Mouse (Mus musculus) thymus, postnatal 10 days (tissue): ENCODE results near the gene Hist1h2be.
A peak's percentile ranks its signal among the peaks of the same experiment; 100 is the strongest.
"Not testable (repeated sequence)": the region's sequence is repeated elsewhere in the genome, so short reads cannot be mapped to it uniquely, and the experiment has no call there.

Source experiments
- DNase-seq, 2 experiments: peaks; one replicate each; pipeline ENCODE4 v3.0.0; 2021; ENCODE audit warnings: low spot score in 2 of 2

Gene Hist1h2be

DNA sequence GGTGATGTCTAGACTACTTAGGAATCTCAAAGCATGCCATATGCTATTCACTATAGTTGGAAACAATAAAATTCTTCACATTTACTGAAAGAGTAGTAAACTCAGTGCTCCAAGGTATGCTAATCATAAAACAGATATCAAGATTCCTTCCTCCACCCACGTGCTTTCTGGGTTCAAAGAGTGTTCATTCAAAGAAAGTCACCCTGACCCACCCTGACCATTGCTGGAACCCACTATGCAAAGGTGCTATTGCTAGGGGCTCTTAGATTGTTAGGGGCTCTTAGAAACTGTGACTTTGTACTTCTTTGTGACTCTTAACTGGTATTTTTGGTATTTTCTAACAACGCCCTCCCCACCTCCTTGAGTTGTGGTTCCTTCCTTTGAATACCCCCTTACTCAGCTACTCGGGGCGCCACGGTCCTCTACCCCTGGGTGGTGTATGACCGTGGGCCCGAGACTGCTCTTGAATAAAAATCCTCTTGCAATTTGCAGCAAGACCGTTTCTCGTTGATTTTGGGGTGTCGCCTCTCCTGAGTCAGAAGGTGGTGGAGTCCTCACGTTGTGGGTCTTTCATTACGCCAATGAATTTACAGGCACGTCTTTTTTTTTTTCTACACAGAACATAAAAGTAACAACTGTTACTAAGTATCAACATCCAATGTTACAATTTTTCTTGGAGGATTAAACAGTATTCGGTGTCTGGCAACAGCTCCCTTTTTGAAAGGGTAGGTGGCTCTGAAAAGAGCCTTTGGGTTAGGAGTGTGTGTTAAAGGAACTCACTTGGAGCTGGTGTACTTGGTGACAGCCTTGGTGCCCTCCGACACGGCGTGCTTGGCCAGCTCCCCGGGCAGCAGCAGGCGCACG is 47.7 kb downstream of the Hist1h2be start:
- DNase-seq: not testable (repeated sequence)

- no peak for DNase-seq
Measured at GRCm38 (mm10) chr13:23572218-23573033, 48.5 kb downstream of the Hist1h2be start.

GRCm38 (mm10) chr13:23571504-23572217 is 49.3 kb downstream of the Hist1h2be start:
- DNase-seq: not testable (repeated sequence)

DNA sequence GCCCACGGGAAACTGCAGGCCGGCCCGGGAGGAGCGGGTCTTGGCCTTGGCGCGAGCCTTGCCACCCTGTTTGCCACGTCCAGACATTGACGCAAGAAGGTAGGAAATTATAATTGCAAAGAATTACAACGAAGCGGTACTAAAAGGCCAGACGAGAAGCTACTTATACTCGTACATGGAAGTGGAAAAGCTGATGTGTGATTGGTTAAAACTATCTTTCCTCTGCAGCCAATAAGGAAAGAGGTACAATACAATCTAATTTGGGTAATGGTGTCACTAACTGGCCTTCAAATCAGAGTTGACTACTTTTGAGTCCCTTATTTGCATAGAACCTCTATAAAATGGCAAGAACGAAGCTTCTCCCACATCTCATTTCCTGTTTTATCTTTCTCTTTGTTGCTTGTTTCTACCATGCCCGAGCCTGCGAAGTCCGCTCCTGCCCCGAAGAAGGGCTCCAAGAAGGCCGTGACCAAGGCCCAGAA is 49.9 kb downstream of the Hist1h2be start, which contains the start of the genes Hist1h2ae and Hist1h2bg:
Gene Hist1h2ae (minus strand): TSS at position 199 of the 482 bp plus-strand sequence.
Gene Hist1h2bg (plus strand): TSS at position 375 of the 482 bp plus-strand sequence.
- DNase-seq: peak; percentile 76 to 78

- not testable (repeated sequence) for DNase-seq
Measured at GRCm38 (mm10) chr13:23570261-23571021, 50.5 kb downstream of the Hist1h2be start.

- DNase-seq: no peak
Measured at GRCm38 (mm10) chr13:23564482-23564881, 56.4 kb downstream of the Hist1h2be start.

- DNase-seq: peak in 1 of 2 experiments; percentile 26
Measured at GRCm38 (mm10) chr13:23562699-23563462, 58.0 kb downstream of the Hist1h2be start.

- peak; percentile 89 to 90 for DNase-seq
Measured at GRCm38 (mm10) chr13:23561883-23562659, 58.9 kb downstream of the Hist1h2be start, which contains the start of gene Hist1h3e. Hist1h3e (minus strand) TSS chr13:23562369.

- DNase-seq: not testable (repeated sequence)
Measured at GRCm38 (mm10) chr13:23561531-23561882, 59.4 kb downstream of the Hist1h2be start.

- not testable (repeated sequence) for DNase-seq
Measured at GRCm38 (mm10) chr13:23560699-23561098, 60.2 kb downstream of the Hist1h2be start.

GRCm38 (mm10) chr13:23556906-23557305 is 64.0 kb downstream of the Hist1h2be start:
- DNase-seq: no peak

GRCm38 (mm10) chr13:23555839-23556416 is 65.0 kb downstream of the Hist1h2be start:
- DNase-seq: peak; percentile 68 to 75

GRCm38 (mm10) chr13:23554925-23555838 is 65.7 kb downstream of the Hist1h2be start:
- DNase-seq: peak; percentile 93 to 94

DNA sequence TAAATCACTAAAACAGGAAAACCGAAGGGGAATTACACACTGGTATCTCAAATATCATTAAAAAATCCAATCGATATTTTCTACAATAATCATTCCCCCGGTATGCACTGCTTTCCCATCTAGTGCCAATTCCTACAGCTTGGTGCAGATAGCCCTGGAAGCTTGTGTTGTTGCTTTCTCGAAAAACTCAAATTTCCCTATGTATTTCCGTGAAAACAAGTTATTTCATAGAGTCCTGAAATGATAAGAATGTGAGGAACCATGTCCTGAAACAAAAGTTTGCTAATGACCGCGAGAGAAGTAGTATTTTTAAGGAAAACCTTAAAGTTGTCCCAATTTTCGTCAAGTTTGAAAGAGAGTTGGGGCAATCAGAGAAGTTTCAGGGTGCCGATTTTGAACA is 66.5 kb downstream of the Hist1h2be start:
- no peak for DNase-seq

DNA sequence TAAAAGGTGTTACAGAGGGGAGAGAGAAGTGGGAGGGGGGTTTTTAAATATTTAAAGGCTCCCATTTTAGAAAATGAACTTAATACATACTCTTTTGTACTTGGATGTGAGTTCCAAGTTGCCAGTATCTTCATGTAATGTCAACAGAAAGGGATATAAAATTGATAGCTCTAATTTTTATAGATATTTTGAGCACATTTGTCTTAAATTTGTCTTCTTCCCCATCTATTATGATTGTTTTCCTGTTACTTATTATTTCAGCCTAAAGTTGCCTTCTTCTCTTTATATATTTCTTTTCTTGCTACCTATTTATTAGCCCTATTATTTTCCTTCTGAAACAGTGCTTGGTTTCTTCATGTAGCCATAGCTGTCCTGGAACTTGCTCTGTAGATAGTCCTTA is 68.0 kb downstream of the Hist1h2be start, which contains the start of gene Hist1h1d:
Gene Hist1h1d (plus strand): TSS at position 301 of the 400 bp plus-strand sequence.
- DNase-seq: no peak

DNA sequence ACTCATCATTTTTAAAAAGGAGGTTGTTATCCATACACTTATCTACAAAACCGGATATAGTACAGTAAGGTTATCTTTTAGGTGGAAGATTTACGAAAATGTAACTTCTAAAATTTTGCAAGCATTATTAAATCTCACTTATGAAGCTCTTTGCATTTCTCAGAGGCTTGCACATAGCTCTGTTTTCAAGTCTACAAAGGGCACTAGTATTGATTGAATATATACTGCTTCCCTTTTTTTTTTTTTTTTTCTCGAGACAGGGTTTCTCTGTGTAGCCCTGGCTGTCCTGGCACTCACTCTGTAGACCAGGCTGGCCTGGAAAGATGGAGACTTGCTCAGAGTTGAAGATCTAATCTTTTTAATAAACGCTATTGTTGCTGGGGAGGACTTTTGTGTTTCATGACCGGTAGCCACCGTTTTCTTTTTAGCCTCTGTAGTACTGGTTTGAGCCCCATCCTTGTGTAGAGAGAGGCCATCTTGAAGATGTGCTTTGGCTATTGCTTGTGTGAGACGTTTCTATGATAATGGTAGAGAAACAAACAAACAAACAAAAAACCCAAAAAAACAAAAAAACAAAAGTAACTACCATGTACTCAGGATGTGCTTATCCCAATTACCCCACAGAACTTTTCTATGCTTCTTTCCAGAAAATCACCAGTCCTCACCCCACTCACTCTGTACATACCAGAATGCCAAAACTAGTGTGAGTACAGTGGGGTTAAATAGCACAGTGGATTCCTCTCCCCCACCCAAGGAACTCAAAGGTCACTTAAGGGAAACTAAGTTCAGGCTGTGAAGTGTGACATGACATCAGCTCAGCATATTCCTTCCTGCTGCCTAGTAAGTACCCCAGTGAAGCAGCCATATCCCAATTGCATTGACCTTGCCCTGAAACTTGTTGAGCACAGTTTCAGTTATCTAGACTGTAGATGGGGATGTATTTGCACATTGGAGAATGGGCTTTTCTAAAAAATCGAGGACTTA is 68.7 kb downstream of the Hist1h2be start:
- DNase-seq: no peak
